Mouse (Mus musculus): ENCODE measurements around the gene Pgbd5.

DNA sequence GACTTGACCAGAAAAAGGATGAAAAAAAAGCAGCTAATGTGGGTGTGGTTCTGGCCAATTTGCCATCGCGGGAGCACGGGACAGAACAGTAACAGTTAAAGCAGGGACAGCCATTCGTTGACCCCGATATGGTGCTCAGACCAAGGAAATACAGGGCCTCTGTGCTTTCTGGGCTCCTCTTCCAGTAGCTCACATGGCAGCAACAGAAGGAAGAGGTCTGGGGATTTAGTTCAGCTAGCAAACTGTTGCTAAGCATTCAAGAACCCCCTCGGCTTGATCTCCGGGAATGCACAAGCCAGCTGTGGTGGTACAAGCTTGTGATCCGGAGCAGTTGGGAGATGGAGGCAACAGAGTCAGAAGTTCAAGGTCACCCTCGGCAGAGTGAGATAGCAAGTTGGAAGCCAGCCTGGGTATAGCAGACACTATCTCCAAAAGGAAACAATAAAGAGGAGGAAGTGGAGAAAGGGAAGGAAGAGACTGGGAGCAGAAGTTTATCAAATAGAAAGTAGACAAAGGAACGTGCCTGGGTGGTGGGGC is 3.7 kb downstream of the Pgbd5 start:
- TF ChIP-seq CTCF (IDR thresholded peaks at IDR 0.05; ENCODE audit: insufficient read depth, low read depth, low read length): no peak
- no peak for TF ChIP-seq POLR2A (IDR thresholded peaks at IDR 0.05; ENCODE audit: insufficient read depth, low read depth, low read length)

Measured in olfactory bulb, adult 2 months (tissue).